Mouse (Mus musculus) lung, embryonic 15.5 days (tissue): ENCODE results near the gene Osgin1. TPM values are rescaled to one million over a fixed set of nuclear protein-coding genes. Genes with fewer than 3 reads are reported as not detected.

Source experiments
- ATAC-seq: fragments of 200-750 bp; cut with Nextera tagmentation; 2 replicates; pipeline ENCODE4 v1.8.0; 2017; ENCODE audit warnings: moderate number of reproducible peaks, borderline replicate concordance; ENCODE audit not compliant: low FRiP score, low TSS enrichment; ENCODE audit errors: extremely low read depth
- H3K27ac ChIP-seq: fragments of 300-500 bp; sonication (generic); 2 replicates; pipeline ENCODE4 v1.5.1; 2015; ENCODE audit warnings: moderate library complexity, mild to moderate bottlenecking, inconsistent platforms
- H3K27me3 ChIP-seq: fragments of 300-500 bp; sonication (generic); 2 replicates; pipeline ENCODE4 v1.6.1; 2015; ENCODE audit warnings: inconsistent platforms
- H3K36me3 ChIP-seq: fragments of 300-500 bp; sonication (generic); 2 replicates; pipeline ENCODE4 v1.6.1; 2015; ENCODE audit warnings: inconsistent platforms
- H3K4me1 ChIP-seq: fragments of 300-500 bp; sonication (generic); 2 replicates; pipeline ENCODE4 v1.6.1; 2015; ENCODE audit warnings: inconsistent platforms
- H3K4me2 ChIP-seq: fragments of 300-500 bp; sonication (generic); 2 replicates; pipeline ENCODE4 v1.6.1; 2015; ENCODE audit warnings: inconsistent platforms, mild to moderate bottlenecking, moderate library complexity
- H3K4me3 ChIP-seq: fragments of 300-500 bp; sonication (generic); 2 replicates; pipeline ENCODE4 v1.5.1; 2015; ENCODE audit warnings: mild to moderate bottlenecking, inconsistent platforms
- H3K9ac ChIP-seq: fragments of 300-500 bp; sonication (generic); 2 replicates; pipeline ENCODE4 v1.6.1; 2015; ENCODE audit warnings: inconsistent platforms
- H3K9me3 ChIP-seq: fragments of 300-500 bp; sonication (generic); 2 replicates; pipeline ENCODE4 v1.6.1; 2016; ENCODE audit warnings: inconsistent platforms
- WGBS: fragments of 180-500 bp; shearing (Covaris S2); methylation state at CpG from one replicate; pipeline ENCODE4 v1.1.7; 2015; 5-methylcytosine and 5-hydroxymethylcytosine counted together
- polyA plus RNA-seq: library from polyadenylated mRNA; unstranded; fragments of >200 nt; fragmentation: Nextera tagmentation; extraction: Ambion mirVana; gene quantifications from 2 replicates; pipeline ENCODE4 v1.2.1, GENCODE M21; 2015

Gene Osgin1
- polyA plus RNA-seq, 1 experiment from 2014 or later, result 1.7 TPM

DNA sequence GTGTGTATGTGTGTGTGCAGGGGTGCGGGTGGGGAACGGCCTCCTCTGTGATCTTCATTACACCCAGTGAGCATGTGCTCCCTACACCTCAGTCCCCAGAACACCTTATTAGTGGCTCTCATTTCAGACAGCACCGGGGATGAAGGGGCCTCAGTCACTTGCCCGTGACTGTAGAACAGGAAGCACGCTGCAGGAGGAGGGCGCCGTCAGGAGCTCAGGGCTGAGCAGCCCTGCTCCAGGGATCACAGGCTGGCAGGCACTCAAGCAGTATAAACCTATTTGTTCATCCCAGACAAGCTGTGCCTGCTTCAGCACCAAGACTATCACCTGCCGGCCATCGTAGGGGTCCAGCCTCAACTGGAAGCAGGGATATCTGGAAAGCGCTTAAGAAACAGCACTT is 30.0 kb upstream of the Osgin1 start:
- Histone ChIP-seq H3K9ac (no peak overlapping the region), H3K4me3 (no peak overlapping the region), H3K4me2 (no peak overlapping the region), H3K4me1 (no peaks in the 10 kb centered on the region), H3K27ac (no peak overlapping the region), H3K9me3 (no peaks in the 10 kb centered on the region), H3K27me3 (no peaks in the 10 kb centered on the region), H3K36me3 (peaks cover 4% of the 10 kb centered on the region; the same call in 1 of the 2 replicates)
- 71% methylated on average over 10 of the region's 10 CpGs for WGBS
- no peak for ATAC-seq

DNA sequence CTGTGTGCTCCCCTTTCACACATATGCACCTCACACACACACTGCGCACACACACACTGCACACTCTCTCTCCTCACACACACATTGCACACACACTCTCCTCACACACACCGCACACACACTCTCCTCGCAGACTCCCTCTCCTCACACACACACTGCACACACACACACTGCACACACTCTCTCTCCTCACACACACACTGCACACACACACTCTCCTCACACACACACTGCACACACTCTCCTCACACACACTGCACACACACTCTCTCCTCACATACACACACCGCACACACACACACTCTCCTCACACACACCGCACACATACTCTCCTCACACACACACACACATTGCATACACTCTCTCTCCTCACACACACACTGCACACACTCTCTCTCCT is 29.3 kb upstream of the Osgin1 start:
- ATAC-seq, result no peak
- no peaks in the 10 kb centered on the region for H3K27me3 ChIP-seq
- H3K27ac ChIP-seq, result no peak overlapping the region
- H3K4me1 ChIP-seq, result no peaks in the 10 kb centered on the region
- H3K4me3 ChIP-seq, result no peak overlapping the region
- H3K9ac ChIP-seq, result no peak overlapping the region
- 92% methylated on average over 5 of the region's 5 CpGs for WGBS
- no peaks in the 10 kb centered on the region for H3K9me3 ChIP-seq
- H3K4me2 ChIP-seq, result no peak overlapping the region
- H3K36me3 ChIP-seq, result peaks cover 10% of the 10 kb centered on the region

DNA sequence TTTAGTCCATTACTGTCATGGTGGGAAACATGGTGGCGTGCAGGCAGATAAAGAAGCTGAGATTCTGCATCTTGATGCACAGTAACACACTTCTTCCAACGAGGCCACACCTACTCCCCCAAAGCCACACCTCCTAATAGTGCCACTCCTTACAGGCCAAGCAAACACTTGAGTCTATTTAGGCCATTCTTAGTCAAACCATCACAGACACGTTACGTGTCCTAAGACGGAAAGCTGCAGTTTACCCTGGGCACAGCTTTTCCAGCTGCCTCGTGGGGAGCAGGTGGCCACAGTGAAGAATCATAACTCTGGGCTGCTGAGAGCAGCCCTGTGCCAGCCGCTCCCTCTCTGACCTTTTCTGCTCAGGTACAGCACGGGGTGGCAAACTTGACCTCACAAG is 25.6 kb upstream of the Osgin1 start:
- H3K27me3 ChIP-seq, result no peaks in the 10 kb centered on the region
- peaks cover 25% of the 10 kb centered on the region for H3K36me3 ChIP-seq
- no peaks in the 10 kb centered on the region for H3K9me3 ChIP-seq
- ATAC-seq, result no peak
- H3K4me1 ChIP-seq, result 0 out of 2 replicates have a peak, but pooled peaks cover 5% of the 10 kb centered on the region
- H3K9ac ChIP-seq, result no peak overlapping the region
- H3K4me2 ChIP-seq, result no peak overlapping the region
- 71% methylated on average over 8 of the region's 8 CpGs for WGBS
- H3K4me3 ChIP-seq, result no peak overlapping the region
- no peak overlapping the region for H3K27ac ChIP-seq

DNA sequence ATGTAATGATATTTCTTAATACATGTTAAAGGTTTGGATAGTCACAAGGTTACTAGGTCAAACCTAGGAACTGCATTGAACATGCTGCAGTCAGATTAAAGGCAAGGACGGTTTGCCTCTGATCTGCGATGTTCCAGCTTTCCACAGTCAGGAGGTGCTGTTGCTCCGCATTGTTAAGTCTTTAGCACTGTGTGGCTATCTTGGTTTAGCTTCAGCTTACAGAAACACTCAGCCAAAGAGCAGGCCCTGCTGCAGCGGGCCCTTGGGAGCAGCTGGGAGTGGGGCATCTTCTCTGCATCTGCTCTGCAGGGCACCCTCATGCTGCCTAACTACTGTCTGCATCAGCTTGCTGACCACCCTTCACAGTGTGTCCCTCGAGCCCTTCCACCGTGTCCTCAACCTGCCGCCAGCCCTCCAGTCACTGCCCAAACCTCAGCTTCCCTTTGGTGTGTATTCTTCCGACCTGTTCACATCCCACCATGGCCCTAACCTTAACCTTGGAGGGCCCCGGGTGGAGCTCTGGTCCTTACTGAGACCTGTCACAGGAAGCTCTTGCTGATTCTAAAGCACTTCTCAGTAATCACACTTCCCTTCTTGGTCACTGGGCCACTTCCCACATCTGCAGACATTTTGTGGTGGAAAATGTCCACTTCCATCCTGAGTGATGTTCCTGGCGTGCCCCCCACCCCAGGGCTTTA is 21.7 kb upstream of the Osgin1 start:
- WGBS, result 56% methylated on average over 10 of the region's 10 CpGs
- H3K27ac ChIP-seq, result no peak overlapping the region
- H3K4me1 ChIP-seq, result 0 out of 2 replicates have a peak, but pooled peaks cover 5% of the 10 kb centered on the region
- H3K4me3 ChIP-seq, result no peak overlapping the region
- H3K9ac ChIP-seq, result no peak overlapping the region
- 0 out of 2 replicates have a peak, but pooled peaks cover 6% of the 10 kb centered on the region for H3K27me3 ChIP-seq
- no peak overlapping the region for H3K4me2 ChIP-seq
- ATAC-seq, result no peak
- H3K36me3 ChIP-seq, result peaks cover 25% of the 10 kb centered on the region
- H3K9me3 ChIP-seq, result no peaks in the 10 kb centered on the region

DNA sequence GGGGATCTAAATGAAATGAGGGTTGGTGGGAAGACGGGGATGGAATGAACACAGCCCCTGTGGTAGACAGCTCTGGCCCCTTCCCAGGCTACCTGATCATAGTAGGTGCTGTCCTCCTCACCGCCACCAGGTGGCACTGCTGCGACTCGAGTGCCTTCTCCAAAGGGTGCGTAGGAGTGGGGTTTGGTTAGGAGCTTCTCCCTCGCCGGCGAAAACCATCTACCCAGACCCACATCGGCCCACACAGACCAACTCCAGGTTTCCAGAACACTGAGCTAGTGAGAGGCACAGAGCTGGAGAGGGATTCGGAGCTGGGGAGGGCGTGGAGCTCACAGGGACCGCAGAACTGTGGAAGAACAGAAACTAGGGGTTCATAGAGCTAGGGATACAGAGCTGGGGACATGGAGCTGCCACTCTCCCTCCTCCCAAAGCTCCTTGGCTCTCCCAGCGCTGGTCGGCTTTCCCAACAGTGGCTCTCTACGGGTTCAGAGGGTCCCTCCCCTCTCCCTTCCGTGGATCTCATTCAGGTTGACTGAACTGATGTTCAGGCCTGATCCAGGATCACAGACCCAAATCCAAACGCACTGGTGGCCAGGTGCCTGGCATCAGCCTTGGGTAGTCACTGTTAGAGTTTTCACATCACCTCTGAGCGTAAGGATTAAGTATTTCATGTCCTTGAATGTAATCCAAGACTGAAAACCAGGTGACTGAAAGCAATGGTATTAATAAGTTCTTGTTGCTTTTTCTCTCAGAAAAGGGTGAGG is 21.0 kb upstream of the Osgin1 start:
- peaks cover 25% of the 10 kb centered on the region for H3K36me3 ChIP-seq
- 0 out of 2 replicates have a peak, but pooled peaks cover 6% of the 10 kb centered on the region for H3K27me3 ChIP-seq
- peak overlapping the region; percentile 22 for H3K4me3 ChIP-seq
- peak overlapping the region; percentile 52 for H3K4me2 ChIP-seq
- peak; percentile 58; the same call in 1 of the 2 replicates for ATAC-seq
- 11% methylated on average over 18 of the region's 18 CpGs for WGBS
- H3K9me3 ChIP-seq, result no peaks in the 10 kb centered on the region
- 0 out of 2 replicates have a peak, but pooled peaks cover 5% of the 10 kb centered on the region for H3K4me1 ChIP-seq
- H3K9ac ChIP-seq, result peak overlapping the region; percentile 36
- no peak overlapping the region for H3K27ac ChIP-seq

DNA sequence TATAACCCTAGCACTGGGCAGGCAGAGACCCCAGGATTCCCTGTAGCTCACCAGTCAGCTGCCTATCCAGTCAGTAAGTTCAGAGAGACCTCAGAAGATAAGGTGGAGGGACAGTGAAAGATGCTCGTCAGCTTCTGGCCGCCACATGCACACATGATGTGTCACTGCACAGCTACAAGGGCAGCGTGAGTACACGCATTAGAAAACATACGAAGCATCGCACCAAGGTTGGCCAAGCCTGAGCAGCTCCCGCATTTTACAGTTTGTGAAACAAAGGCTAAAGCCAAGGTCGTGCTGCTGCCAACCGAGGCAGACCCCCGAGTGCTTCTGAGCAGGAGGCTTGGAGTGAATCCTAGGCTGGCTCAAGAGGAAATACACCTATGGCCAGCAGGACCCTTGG is 20.3 kb upstream of the Osgin1 start:
- H3K9ac ChIP-seq, result no peak overlapping the region
- no peak overlapping the region for H3K4me3 ChIP-seq
- 0 out of 2 replicates have a peak, but pooled peaks cover 6% of the 10 kb centered on the region for H3K27me3 ChIP-seq
- H3K9me3 ChIP-seq, result no peaks in the 10 kb centered on the region
- peaks cover 21% of the 10 kb centered on the region for H3K36me3 ChIP-seq
- H3K27ac ChIP-seq, result no peak overlapping the region
- no peak for ATAC-seq
- H3K4me2 ChIP-seq, result no peak overlapping the region
- H3K4me1 ChIP-seq, result 0 out of 2 replicates have a peak, but pooled peaks cover 5% of the 10 kb centered on the region
- 81% methylated on average over 10 of the region's 10 CpGs for WGBS

DNA sequence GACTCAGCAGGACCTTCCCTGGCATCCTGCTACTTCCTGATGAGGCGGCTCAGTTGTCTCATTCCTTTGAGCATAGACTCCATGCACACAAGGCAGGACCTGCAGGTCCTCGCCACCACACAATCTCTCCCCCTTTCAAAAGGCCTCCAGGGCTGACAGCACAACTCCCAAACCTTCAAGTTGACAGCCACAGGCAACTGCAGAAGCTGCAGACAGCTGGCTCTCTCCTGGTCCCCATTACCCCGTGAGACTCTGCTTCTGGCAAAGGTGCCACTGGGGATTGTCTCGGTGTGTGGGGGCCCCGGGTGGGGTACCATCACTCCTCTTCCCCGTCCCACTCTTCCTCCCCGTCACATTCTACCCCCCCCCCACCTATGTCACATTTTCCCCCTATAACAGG is 13.6 kb upstream of the Osgin1 start:
- Histone ChIP-seq H3K9me3 (no peaks in the 10 kb centered on the region), H3K4me3 (no peak overlapping the region), H3K4me1 (peaks cover 11% of the 10 kb centered on the region), H3K4me2 (no peak overlapping the region), H3K27me3 (no peaks in the 10 kb centered on the region), H3K36me3 (no peaks in the 10 kb centered on the region), H3K27ac (no peak overlapping the region), H3K9ac (no peak overlapping the region)
- no peak for ATAC-seq
- WGBS, result 67% methylated on average over 7 of the region's 7 CpGs

DNA sequence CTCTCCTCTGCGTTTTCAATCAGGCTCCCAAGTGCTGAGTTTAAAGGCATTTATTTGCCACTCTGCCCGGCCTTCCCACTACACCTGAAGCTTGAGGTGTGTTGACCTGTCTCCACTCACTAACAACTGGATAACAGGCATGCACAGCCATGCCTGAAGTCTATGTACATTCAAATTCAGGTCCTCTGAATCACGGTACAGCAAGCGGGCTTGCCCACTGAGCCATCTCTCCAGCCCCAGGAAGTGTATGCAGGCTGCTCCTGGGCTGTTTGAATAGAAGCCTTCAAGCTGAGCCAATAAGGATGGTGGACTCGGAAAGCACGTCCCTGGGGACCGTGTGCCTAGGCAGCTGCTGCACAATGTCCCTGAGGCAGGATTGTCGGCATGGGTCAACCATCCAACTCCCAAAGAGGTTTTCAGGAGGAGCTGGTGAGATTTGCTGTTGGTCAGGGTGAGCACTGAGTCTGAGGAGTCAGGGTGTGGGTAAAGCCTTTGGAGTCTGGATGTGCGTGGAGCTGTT is 12.3 kb upstream of the Osgin1 start:
- no peak overlapping the region for H3K4me3 ChIP-seq
- peaks cover 14% of the 10 kb centered on the region for H3K4me1 ChIP-seq
- H3K9ac ChIP-seq, result no peak overlapping the region
- no peak overlapping the region for H3K4me2 ChIP-seq
- WGBS, result 52% methylated on average over 9 of the region's 9 CpGs
- H3K27ac ChIP-seq, result no peak overlapping the region
- H3K36me3 ChIP-seq, result no peaks in the 10 kb centered on the region
- no peaks in the 10 kb centered on the region for H3K27me3 ChIP-seq
- no peak for ATAC-seq
- no peaks in the 10 kb centered on the region for H3K9me3 ChIP-seq

DNA sequence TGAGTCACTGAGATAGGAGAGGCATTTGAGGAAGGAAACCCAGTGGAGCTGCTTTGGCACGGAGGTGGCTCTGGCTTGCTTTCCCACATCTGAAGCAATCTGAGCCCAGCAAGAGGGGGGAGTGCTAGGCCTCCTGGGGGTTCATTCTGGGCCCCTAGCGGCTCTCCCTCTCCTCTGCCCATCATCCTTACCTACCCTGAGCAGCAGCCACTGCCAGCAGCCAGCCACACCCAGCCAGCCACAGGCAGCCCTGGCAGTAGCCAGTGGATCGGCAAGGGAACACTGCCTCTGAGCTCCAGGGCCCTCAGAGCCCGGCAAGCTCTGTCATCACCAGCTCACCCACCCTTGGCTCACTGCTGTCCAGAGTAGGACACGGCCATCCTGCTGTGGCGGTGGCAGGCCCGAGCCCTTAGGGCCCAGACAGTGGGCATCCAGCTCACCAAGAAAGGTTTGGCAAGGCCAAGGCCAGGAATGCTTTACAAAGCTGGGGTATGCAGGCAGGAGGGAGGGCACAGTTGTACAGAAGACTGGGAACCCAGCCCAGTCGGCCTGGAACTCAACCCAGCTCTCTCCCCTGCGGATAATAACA is 11.7 kb upstream of the Osgin1 start:
- no peak for ATAC-seq
- WGBS, result 54% methylated on average over 9 of the region's 9 CpGs
- H3K27ac ChIP-seq, result no peak overlapping the region
- no peaks in the 10 kb centered on the region for H3K27me3 ChIP-seq
- H3K9me3 ChIP-seq, result no peaks in the 10 kb centered on the region
- H3K9ac ChIP-seq, result no peak overlapping the region
- H3K4me3 ChIP-seq, result no peak overlapping the region
- no peaks in the 10 kb centered on the region for H3K36me3 ChIP-seq
- H3K4me1 ChIP-seq, result peaks cover 14% of the 10 kb centered on the region
- H3K4me2 ChIP-seq, result no peak overlapping the region

DNA sequence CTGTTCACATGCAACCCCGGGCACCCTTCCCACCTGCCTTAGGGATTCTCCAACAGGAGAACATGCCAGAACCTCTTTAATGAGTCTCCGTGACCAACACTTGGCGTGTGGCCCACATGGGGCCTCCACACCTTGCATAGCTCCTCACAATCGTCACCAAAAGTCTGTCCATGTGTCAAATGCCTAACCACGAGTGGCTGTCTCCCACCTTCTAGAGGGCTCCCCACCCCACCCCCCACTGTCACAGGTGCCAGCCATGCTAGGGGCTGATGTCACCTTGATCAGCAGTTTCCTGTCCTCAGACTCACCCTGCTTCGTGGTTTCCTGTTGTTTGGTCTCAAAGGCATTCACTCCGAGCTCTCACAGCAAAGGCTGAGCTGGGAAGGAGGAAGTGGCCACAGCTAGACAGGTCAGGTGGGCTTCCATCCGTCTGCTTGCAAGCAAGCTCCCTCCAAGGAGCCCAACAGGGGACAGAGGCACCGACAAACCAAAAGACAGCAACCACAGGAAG is 10.2 kb upstream of the Osgin1 start:
- peak overlapping the region; percentile 72 for H3K27ac ChIP-seq
- H3K27me3 ChIP-seq, result no peaks in the 10 kb centered on the region
- H3K4me3 ChIP-seq, result no peak overlapping the region
- 37% methylated on average over 9 of the region's 9 CpGs for WGBS
- H3K9ac ChIP-seq, result no peak overlapping the region
- H3K36me3 ChIP-seq, result no peaks in the 10 kb centered on the region
- ATAC-seq, result peak; percentile 19; the same call in 1 of the 2 replicates
- no peaks in the 10 kb centered on the region for H3K9me3 ChIP-seq
- no peak overlapping the region for H3K4me2 ChIP-seq
- peaks cover 20% of the 10 kb centered on the region for H3K4me1 ChIP-seq

DNA sequence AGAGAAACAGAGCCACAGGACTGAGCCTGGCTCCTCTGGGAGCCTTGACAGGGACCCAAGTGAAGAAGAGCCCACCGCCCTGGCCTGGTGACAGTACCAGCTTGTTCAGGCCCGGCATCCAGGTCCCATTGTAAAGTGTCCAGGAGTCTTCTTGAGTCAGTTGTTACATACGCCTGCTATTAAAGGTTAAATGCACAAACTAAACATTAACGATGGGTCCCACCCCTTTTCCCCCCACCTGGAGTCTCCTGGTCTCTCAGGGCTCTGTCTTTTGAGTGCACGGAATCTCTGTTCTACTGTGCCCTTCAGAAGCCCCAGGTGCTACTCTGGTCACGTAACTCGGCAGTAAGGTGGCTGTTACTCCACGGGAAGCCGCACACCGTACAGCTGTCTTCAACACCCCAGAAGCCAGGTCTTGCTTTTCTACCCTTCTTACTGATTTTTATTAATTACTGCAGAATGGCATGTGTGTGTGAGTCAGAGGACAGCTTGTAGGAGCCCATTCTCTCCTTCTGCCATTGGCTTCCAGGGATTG is 9.7 kb upstream of the Osgin1 start:
- 75% methylated on average over 10 of the region's 10 CpGs for WGBS
- Histone ChIP-seq H3K27ac (peak overlapping the region; percentile 72), H3K4me3 (no peak overlapping the region), H3K4me2 (no peak overlapping the region), H3K27me3 (no peaks in the 10 kb centered on the region), H3K9me3 (no peaks in the 10 kb centered on the region), H3K36me3 (no peaks in the 10 kb centered on the region), H3K4me1 (peaks cover 24% of the 10 kb centered on the region), H3K9ac (no peak overlapping the region)
- ATAC-seq, result no peak
